Mouse (Mus musculus) midbrain, postnatal 0 days (tissue): ENCODE data around the gene Scnn1b. TPM values are rescaled to one million over a fixed set of nuclear protein-coding genes. Genes with fewer than 3 reads are reported as not detected.

Experiments used
- ATAC-seq: fragments of 200-750 bp; cut with Nextera tagmentation; 2 replicates; pipeline ENCODE4 v1.8.0; 2017; ENCODE audit warnings: moderate number of reproducible peaks, mild to moderate bottlenecking, moderate TSS enrichment, moderate library complexity; ENCODE audit not compliant: low FRiP score
- DNase-seq: peaks from one replicate; pipeline ENCODE4 v3.0.0-alpha.2; 2015; ENCODE audit warnings: low spot score
- H3K27ac ChIP-seq: fragments of 300-500 bp; sonication (generic); 2 replicates; pipeline ENCODE4 v1.5.1; 2014; ENCODE audit warnings: low read depth, mild to moderate bottlenecking, low read length, mixed read lengths
- H3K27me3 ChIP-seq: fragments of 300-500 bp; sonication (generic); 2 replicates; pipeline ENCODE4 v1.6.1; 2014; ENCODE audit warnings: low read length, control low read depth, mixed read lengths; ENCODE audit not compliant: insufficient read depth
- H3K36me3 ChIP-seq: fragments of 300-500 bp; sonication (generic); 2 replicates; pipeline ENCODE4 v1.6.1; 2014; ENCODE audit warnings: low read length, control low read depth, mixed read lengths; ENCODE audit not compliant: insufficient read depth
- H3K4me1 ChIP-seq: fragments of 300-500 bp; sonication (generic); 2 replicates; pipeline ENCODE4 v1.6.1; 2014; ENCODE audit warnings: mild to moderate bottlenecking, control low read depth, antibody characterized with exemption, low read length, mixed read lengths; ENCODE audit not compliant: insufficient read depth
- H3K4me2 ChIP-seq: fragments of 300-500 bp; sonication (generic); 2 replicates; pipeline ENCODE4 v1.6.1; 2014; ENCODE audit warnings: low read depth, mild to moderate bottlenecking, low read length, mixed read lengths; ENCODE audit not compliant: poor library complexity, severe bottlenecking
- H3K4me3 ChIP-seq: fragments of 300-500 bp; sonication (generic); 2 replicates; pipeline ENCODE4 v1.5.1; 2014; ENCODE audit warnings: low read depth, mild to moderate bottlenecking, low read length, moderate library complexity
- H3K9ac ChIP-seq: fragments of 300-500 bp; sonication (generic); replicated peaks from 2 replicates; pipeline ENCODE4 v1.6.1; 2014; ENCODE audit warnings: mild to moderate bottlenecking, low read length, moderate library complexity, mixed read lengths; ENCODE audit not compliant: poor library complexity, severe bottlenecking
- H3K9me3 ChIP-seq: fragments of 300-500 bp; sonication (generic); 2 replicates; pipeline ENCODE4 v1.6.1; 2016; ENCODE audit warnings: low read length, control low read depth
- CTCF ChIP-seq: IDR thresholded peaks from 2 replicates; pipeline ENCODE4 v1.5.1; 2016; ENCODE audit warnings: antibody characterized with exemption, mild to moderate bottlenecking
- WGBS: fragments of 180-500 bp; shearing (Covaris S2); extraction: QIAGEN DNeasy Blood & Tissue Kit; methylation state at CpG from one replicate; pipeline ENCODE4 v1.1.7; 2014; 5-methylcytosine and 5-hydroxymethylcytosine counted together
- polyA plus RNA-seq: library from polyadenylated mRNA; unstranded; fragments of >200 nt; fragmentation: Nextera tagmentation; extraction: Ambion mirVana; gene quantifications from 2 replicates; pipeline ENCODE4 v1.2.1, GENCODE M21; 2015
- total RNA-seq: library from RNA; depleted of rRNA; stranded (reverse); fragments of >200 nt; gene quantifications from 2 replicates; pipeline ENCODE4 v1.2.3, GENCODE M21; 2014

Scnn1b gene
- total and polyA plus RNA-seq, 2 experiments from 2014 or later: 0.47 to 0.60 TPM

DNA sequence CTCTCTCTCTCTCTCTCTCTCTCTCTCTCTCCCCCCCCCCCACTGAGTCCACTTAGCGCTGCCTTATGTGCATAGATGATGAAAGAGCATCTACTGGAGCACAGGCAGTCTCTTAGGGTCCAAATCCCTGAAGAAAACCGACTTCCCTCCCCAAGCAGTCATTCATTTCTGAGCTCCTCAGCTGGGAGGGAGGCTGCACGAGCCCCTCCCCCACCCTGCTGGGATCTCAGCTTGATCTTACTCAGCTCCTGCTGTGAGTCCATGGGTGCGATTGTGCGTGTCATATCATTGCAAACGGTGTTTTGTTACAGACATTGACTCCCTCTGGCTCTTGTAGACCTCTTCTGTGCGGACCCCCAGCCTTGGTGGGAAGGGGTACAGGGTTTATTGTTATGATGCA lies 35.1 kb downstream of the Scnn1b start:
- H3K4me3 ChIP-seq: no peak overlapping the region

DNA sequence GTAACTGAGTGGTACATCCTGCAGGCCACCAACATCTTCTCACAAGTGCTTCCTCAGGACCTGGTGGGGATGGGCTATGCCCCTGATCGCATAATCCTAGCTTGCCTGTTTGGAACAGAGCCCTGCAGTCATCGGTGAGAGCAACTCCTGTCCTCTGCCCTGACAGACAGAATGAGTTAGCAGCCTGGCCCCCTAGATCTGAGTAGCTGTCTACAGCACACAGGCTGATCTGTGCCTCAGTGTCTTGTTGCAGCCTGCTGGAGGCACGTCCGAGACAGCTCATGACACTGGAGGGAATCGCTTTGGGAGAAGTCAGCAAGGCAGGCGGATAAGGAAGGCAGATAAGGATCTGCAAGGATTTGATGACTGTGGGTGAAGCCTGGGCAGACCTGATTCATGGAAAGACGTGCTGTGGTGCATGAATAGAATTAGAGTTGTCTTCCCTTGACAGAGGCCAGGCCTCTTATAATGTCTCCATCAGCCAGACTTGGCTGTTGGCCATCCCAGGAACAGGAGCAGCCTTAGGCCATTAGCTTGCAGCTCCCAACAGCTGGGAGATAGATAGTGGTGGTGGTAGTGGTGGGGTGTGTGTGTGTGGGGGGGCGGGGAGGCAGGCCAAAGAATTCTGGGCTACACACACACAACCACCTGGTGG lies 38.0 kb downstream of the Scnn1b start:
- Histone ChIP-seq H3K4me3 (no peak overlapping the region), H3K9ac (no peak overlapping the region), H3K4me1 (no peaks in the 10 kb centered on the region), H3K36me3 (no peaks in the 10 kb centered on the region), H3K9me3 (no peaks in the 10 kb centered on the region), H3K4me2 (no peak overlapping the region), H3K27me3 (no peaks in the 10 kb centered on the region), H3K27ac (no peak overlapping the region)
- 64% methylated on average over 8 of the region's 8 CpGs for WGBS
- DNase-seq (peak; percentile 20), ATAC-seq (no peak; the same call in 1 of the 2 replicates)
- TF ChIP-seq CTCF: no peak

More for the DNA sequence above, 35.1 kb downstream of the Scnn1b start:
- H3K36me3 ChIP-seq: no peaks in the 10 kb centered on the region
- no peaks in the 10 kb centered on the region for H3K4me1 ChIP-seq
- DNase-seq (peak; percentile 6), ATAC-seq (no peak)
- no peak for TF ChIP-seq CTCF
- no peaks in the 10 kb centered on the region for H3K27me3 ChIP-seq
- H3K9me3 ChIP-seq: no peaks in the 10 kb centered on the region
- no peak overlapping the region for H3K4me2 ChIP-seq
- no peak overlapping the region for H3K27ac ChIP-seq
- H3K9ac ChIP-seq: no peak overlapping the region
- 11% methylated on average over 7 of the region's 7 CpGs for WGBS

DNA sequence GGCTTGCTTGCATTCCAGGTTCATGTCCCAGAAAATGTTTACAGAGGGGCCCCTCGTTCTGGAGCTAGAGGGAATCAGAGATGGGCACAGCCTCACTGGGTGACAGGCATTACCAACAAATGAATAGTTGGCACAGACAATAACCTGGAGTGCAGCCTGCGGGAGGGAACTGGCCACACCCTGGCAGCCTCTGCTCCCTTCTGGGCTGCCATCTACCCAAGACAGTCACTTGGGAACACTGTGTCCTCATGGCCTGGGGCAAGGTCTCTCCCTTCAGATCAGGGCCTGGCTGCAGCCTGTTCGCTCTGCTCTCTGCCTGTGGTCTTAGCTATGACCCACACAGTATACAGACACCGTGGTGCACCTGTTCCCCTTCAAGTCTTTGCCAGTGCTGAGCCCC lies 42.0 kb downstream of the Scnn1b start:
- 84% methylated on average over 4 of the region's 4 CpGs for WGBS
- no peak overlapping the region for H3K9ac ChIP-seq
- no peaks in the 10 kb centered on the region for H3K36me3 ChIP-seq
- ATAC-seq (no peak), DNase-seq (no peak)
- no peak for TF ChIP-seq CTCF
- no peak overlapping the region for H3K27ac ChIP-seq
- H3K4me3 ChIP-seq: no peak overlapping the region
- H3K4me2 ChIP-seq: no peak overlapping the region
- no peaks in the 10 kb centered on the region for H3K4me1 ChIP-seq
- H3K9me3 ChIP-seq: no peaks in the 10 kb centered on the region
- H3K27me3 ChIP-seq: no peaks in the 10 kb centered on the region

DNA sequence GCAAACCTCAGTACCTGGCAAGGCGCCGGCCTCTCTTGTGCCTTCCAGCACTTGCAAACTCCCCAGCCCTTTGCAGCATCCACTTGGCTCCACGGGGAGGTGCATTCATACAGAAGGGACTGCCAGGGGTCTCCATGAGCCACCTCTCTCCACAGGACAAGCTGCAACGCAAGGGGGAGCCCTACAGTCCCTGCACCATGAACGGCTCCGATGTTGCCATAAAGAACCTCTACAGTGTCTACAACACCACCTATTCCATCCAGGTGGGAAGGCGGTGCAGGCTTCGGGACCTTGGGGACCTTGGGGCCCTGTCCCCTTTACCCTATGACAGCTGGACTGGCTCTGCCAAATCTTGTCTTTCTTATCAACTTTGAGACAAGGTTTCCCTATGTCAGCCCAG lies 47.4 kb downstream of the Scnn1b start:
- no peaks in the 10 kb centered on the region for H3K4me1 ChIP-seq
- DNase-seq (no peak), ATAC-seq (no peak)
- H3K4me3 ChIP-seq: no peak overlapping the region
- H3K4me2 ChIP-seq: no peak overlapping the region
- no peaks in the 10 kb centered on the region for H3K27me3 ChIP-seq
- no peak overlapping the region for H3K9ac ChIP-seq
- H3K9me3 ChIP-seq: no peaks in the 10 kb centered on the region
- H3K27ac ChIP-seq: no peak overlapping the region
- H3K36me3 ChIP-seq: no peaks in the 10 kb centered on the region; the same call in 1 of the 2 replicates
- WGBS: 85% methylated on average over 8 of the region's 8 CpGs
- TF ChIP-seq CTCF: 0 out of 2 replicates have a peak, but pooled peaks have one; percentile 1

DNA sequence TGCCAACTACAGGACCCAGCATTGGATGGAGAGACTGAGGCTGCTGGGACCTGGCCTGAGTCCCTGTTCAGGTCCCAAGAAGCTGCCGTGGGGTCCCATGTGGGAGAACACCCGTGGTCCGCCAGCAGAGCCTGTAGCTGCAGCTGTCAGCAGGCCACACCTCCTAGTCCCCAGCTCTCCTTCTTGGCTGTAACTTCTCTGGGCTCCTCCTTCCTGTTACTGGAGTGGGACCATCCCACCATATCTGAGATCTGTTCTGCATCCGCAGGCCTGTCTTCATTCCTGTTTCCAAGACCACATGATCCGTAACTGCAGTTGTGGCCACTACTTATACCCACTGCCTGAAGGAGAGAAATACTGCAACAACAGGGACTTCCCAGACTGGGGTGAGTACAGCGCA lies 49.1 kb downstream of the Scnn1b start:
- no peak overlapping the region for H3K9ac ChIP-seq
- TF ChIP-seq CTCF: no peak
- no peak for ATAC-seq

DNA sequence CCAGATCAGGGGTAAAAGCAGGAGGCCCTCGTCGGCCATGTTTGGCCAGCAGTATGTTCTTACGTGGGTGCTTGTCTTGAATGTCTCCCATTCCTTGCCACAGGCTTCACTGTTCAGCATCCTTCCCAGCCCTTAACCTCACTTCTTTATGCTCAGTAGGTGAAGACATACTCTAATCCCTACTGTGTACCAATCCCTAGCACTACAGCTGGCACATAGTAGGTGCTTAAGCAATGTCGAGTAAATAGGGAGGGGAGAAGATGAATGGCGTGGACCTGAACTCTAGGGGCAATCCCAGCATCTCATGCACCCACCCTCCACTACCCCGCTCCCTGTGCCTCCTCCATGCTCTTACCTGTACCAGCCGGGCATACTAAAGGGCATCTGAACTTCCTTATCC lies 59.5 kb downstream of the Scnn1b start:
- Histone ChIP-seq H3K9ac (no peak overlapping the region), H3K4me3 (no peak overlapping the region), H3K36me3 (peaks cover 35% of the 10 kb centered on the region; the same call in 1 of the 2 replicates), H3K27ac (no peak overlapping the region), H3K4me2 (no peak overlapping the region), H3K9me3 (no peaks in the 10 kb centered on the region), H3K4me1 (no peaks in the 10 kb centered on the region), H3K27me3 (no peaks in the 10 kb centered on the region)
- TF ChIP-seq CTCF: no peak
- ATAC-seq (no peak), DNase-seq (no peak)
- WGBS: 91% methylated on average over 7 of the region's 7 CpGs

More for the DNA sequence above, 49.1 kb downstream of the Scnn1b start:
- Histone ChIP-seq H3K4me2 (no peak overlapping the region), H3K9me3 (no peaks in the 10 kb centered on the region), H3K27me3 (no peaks in the 10 kb centered on the region), H3K27ac (no peak overlapping the region), H3K36me3 (no peaks in the 10 kb centered on the region; the same call in 1 of the 2 replicates), H3K4me3 (no peak overlapping the region), H3K4me1 (no peaks in the 10 kb centered on the region)
- WGBS: 84% methylated on average over 6 of the region's 6 CpGs
- no peak for DNase-seq
